In genomic region chr9:65011304-65011703, GRCm38 (mm10) we compare ENCODE assay signal across 8 mouse cellular contexts. TPM values are rescaled to one million over a fixed set of nuclear protein-coding genes. Genes with fewer than 3 reads are reported as not detected.
DNase-seq lines count a peak whose midpoint lies in the region; ATAC-seq lines count a peak whose summit lies in the region.

No protein-coding gene starts in this region.

- DNase-seq in frontal cortex, postnatal 14 days (ENCODE audit: low spot score in 2 of 2): no peak
- DNase-seq in ovary, postnatal 36 days (ENCODE audit: low spot score): peak; percentile 56
- no peak for DNase-seq in ovary, postnatal 10 days (ENCODE audit: low spot score)
- peak; percentile 38 for DNase-seq in embryo, embryonic 10 days (ENCODE audit: low spot score)
- no peak for DNase-seq in cerebellum, adult 18-20 months
- DNase-seq in right cerebral cortex, adult 2 months (ENCODE audit: low spot score in 2 of 2): no peak

- ATAC-seq in frontal cortex, adult (ENCODE audit: low TSS enrichment): peak; percentile 32; the same call in 1 of the 2 replicates
- 0 out of 2 replicates have a peak, but pooled peaks have one; percentile 52 for ATAC-seq in megakaryocyte progenitor cell, adult 5-6 weeks (replicated peaks; ENCODE audit: poor library complexity)

RNA-seq across cellular contexts. Expression of gene Hacd3, which starts 10.2 kb away (rescaled TPM):
- total RNA-seq in megakaryocyte progenitor cell, adult 5-6 weeks (2015): 23.5 and 27.6 TPM in 2 replicates
- total RNA-seq in megakaryocyte progenitor cell, adult 5-6 weeks (2017): 47.8 and 52.9 TPM in 2 replicates

RNA-seq across cellular contexts. Expression of gene Dpp8, which starts 20.9 kb away (rescaled TPM):
- total RNA-seq in megakaryocyte progenitor cell, adult 5-6 weeks (2015): 74.2 and 77.9 TPM in 2 replicates
- total RNA-seq in megakaryocyte progenitor cell, adult 5-6 weeks (2017): 86.9 and 102 TPM in 2 replicates

RNA-seq across cellular contexts. Expression of gene Ints14, which starts 50.6 kb away (rescaled TPM):
- 32.2 and 32.9 TPM in 2 replicates for total RNA-seq in megakaryocyte progenitor cell, adult 5-6 weeks (2015)
- 31.1 and 33.9 TPM in 2 replicates for total RNA-seq in megakaryocyte progenitor cell, adult 5-6 weeks (2017)

RNA-seq across cellular contexts. Expression of gene Slc24a1, which starts 59.9 kb away (rescaled TPM):
- not detected in 2 replicates for total RNA-seq in megakaryocyte progenitor cell, adult 5-6 weeks (2015)
- total RNA-seq in megakaryocyte progenitor cell, adult 5-6 weeks (2017): not detected in 2 replicates

Comparison
In these comparisons a context has a peak if more than half of its experiments do, and no peak if none do; other contexts are left out.
1. DNase-seq: peak in ovary, postnatal 36 days (single experiment) and embryo, embryonic 10 days (single experiment); none in frontal cortex, postnatal 14 days (0 of 2), ovary, postnatal 10 days (single experiment), cerebellum, adult 18-20 months (0 of 2) and right cerebral cortex, adult 2 months (0 of 2).